Mouse (Mus musculus) midbrain, postnatal 0 days (tissue): ENCODE measurements around the gene Dock8. TPM values are rescaled to one million over a fixed set of nuclear protein-coding genes. Genes with fewer than 3 reads are reported as not detected.

Experiments used
- ATAC-seq: fragments of 200-750 bp; cut with Nextera tagmentation; 2 replicates; pipeline ENCODE4 v1.8.0; 2017; ENCODE audit warnings: moderate number of reproducible peaks, mild to moderate bottlenecking, moderate TSS enrichment, moderate library complexity; ENCODE audit not compliant: low FRiP score
- DNase-seq: peaks from one replicate; pipeline ENCODE4 v3.0.0-alpha.2; 2015; ENCODE audit warnings: low spot score
- H3K27ac ChIP-seq: fragments of 300-500 bp; sonication (generic); 2 replicates; pipeline ENCODE4 v1.5.1; 2014; ENCODE audit warnings: low read depth, mild to moderate bottlenecking, low read length, mixed read lengths
- H3K27me3 ChIP-seq: fragments of 300-500 bp; sonication (generic); 2 replicates; pipeline ENCODE4 v1.6.1; 2014; ENCODE audit warnings: low read length, control low read depth, mixed read lengths; ENCODE audit not compliant: insufficient read depth
- H3K36me3 ChIP-seq: fragments of 300-500 bp; sonication (generic); 2 replicates; pipeline ENCODE4 v1.6.1; 2014; ENCODE audit warnings: low read length, control low read depth, mixed read lengths; ENCODE audit not compliant: insufficient read depth
- H3K4me1 ChIP-seq: fragments of 300-500 bp; sonication (generic); 2 replicates; pipeline ENCODE4 v1.6.1; 2014; ENCODE audit warnings: mild to moderate bottlenecking, control low read depth, antibody characterized with exemption, low read length, mixed read lengths; ENCODE audit not compliant: insufficient read depth
- H3K4me2 ChIP-seq: fragments of 300-500 bp; sonication (generic); 2 replicates; pipeline ENCODE4 v1.6.1; 2014; ENCODE audit warnings: low read depth, mild to moderate bottlenecking, low read length, mixed read lengths; ENCODE audit not compliant: poor library complexity, severe bottlenecking
- H3K4me3 ChIP-seq: fragments of 300-500 bp; sonication (generic); 2 replicates; pipeline ENCODE4 v1.5.1; 2014; ENCODE audit warnings: low read depth, mild to moderate bottlenecking, low read length, moderate library complexity
- H3K9ac ChIP-seq: fragments of 300-500 bp; sonication (generic); replicated peaks from 2 replicates; pipeline ENCODE4 v1.6.1; 2014; ENCODE audit warnings: mild to moderate bottlenecking, low read length, moderate library complexity, mixed read lengths; ENCODE audit not compliant: poor library complexity, severe bottlenecking
- H3K9me3 ChIP-seq: fragments of 300-500 bp; sonication (generic); 2 replicates; pipeline ENCODE4 v1.6.1; 2016; ENCODE audit warnings: low read length, control low read depth
- CTCF ChIP-seq: IDR thresholded peaks from 2 replicates; pipeline ENCODE4 v1.5.1; 2016; ENCODE audit warnings: antibody characterized with exemption, mild to moderate bottlenecking
- WGBS: fragments of 180-500 bp; shearing (Covaris S2); extraction: QIAGEN DNeasy Blood & Tissue Kit; methylation state at CpG from one replicate; pipeline ENCODE4 v1.1.7; 2014; 5-methylcytosine and 5-hydroxymethylcytosine counted together
- polyA plus RNA-seq: library from polyadenylated mRNA; unstranded; fragments of >200 nt; fragmentation: Nextera tagmentation; extraction: Ambion mirVana; gene quantifications from 2 replicates; pipeline ENCODE4 v1.2.1, GENCODE M21; 2015
- total RNA-seq: library from RNA; depleted of rRNA; stranded (reverse); fragments of >200 nt; gene quantifications from 2 replicates; pipeline ENCODE4 v1.2.3, GENCODE M21; 2014

The Dock8 gene
- total and polyA plus RNA-seq, 2 experiments from 2014 or later: 0.44 to 0.77 TPM

GRCm38 (mm10) chr19:25137907-25138820 lies 138.8 kb downstream of the Dock8 start:
- DNase-seq (no peak), ATAC-seq (no peak)
- Histone ChIP-seq H3K4me2 (no peak overlapping the region), H3K9ac (no peak overlapping the region), H3K36me3 (no peaks in the 10 kb centered on the region), H3K4me3 (no peak overlapping the region), H3K27me3 (no peaks in the 10 kb centered on the region), H3K27ac (no peak overlapping the region), H3K4me1 (no peaks in the 10 kb centered on the region), H3K9me3 (no peaks in the 10 kb centered on the region)
- no peak for TF ChIP-seq CTCF
- WGBS: 83% methylated on average over 16 of the region's 16 CpGs

GRCm38 (mm10) chr19:25144110-25145028 lies 145.0 kb downstream of the Dock8 start:
- ATAC-seq: no peak
- H3K27ac ChIP-seq: no peak overlapping the region
- 49% methylated on average over 17 of the region's 17 CpGs for WGBS

GRCm38 (mm10) chr19:25145116-25145515 lies 145.8 kb downstream of the Dock8 start:
- no peak for ATAC-seq
- no peak for DNase-seq
- Histone ChIP-seq H3K36me3 (no peaks in the 10 kb centered on the region), H3K4me2 (no peak overlapping the region), H3K27ac (no peak overlapping the region), H3K9me3 (no peaks in the 10 kb centered on the region), H3K27me3 (no peaks in the 10 kb centered on the region), H3K9ac (no peak overlapping the region), H3K4me3 (no peak overlapping the region), H3K4me1 (no peaks in the 10 kb centered on the region)
- 78% methylated on average over 5 of the region's 5 CpGs for WGBS
- no peak for TF ChIP-seq CTCF

More at GRCm38 (mm10) chr19:25144110-25145028, 145.0 kb downstream of the Dock8 start:
- no peak for TF ChIP-seq CTCF
- no peaks in the 10 kb centered on the region for H3K9me3 ChIP-seq
- no peak overlapping the region for H3K4me3 ChIP-seq
- no peaks in the 10 kb centered on the region for H3K4me1 ChIP-seq
- no peak overlapping the region for H3K4me2 ChIP-seq
- no peaks in the 10 kb centered on the region for H3K27me3 ChIP-seq
- no peaks in the 10 kb centered on the region for H3K36me3 ChIP-seq
- DNase-seq: peak; percentile 56
- H3K9ac ChIP-seq: no peak overlapping the region

- no peak for TF ChIP-seq CTCF
Measured at GRCm38 (mm10) chr19:25146122-25146521, 146.8 kb downstream of the Dock8 start.

GRCm38 (mm10) chr19:25149788-25150187 lies 150.5 kb downstream of the Dock8 start:
- no peaks in the 10 kb centered on the region for H3K4me1 ChIP-seq
- 68% methylated on average over 8 of the region's 8 CpGs for WGBS
- ATAC-seq (no peak), DNase-seq (no peak)
- H3K27me3 ChIP-seq: no peaks in the 10 kb centered on the region
- no peak overlapping the region for H3K27ac ChIP-seq
- no peak for TF ChIP-seq CTCF
- H3K9me3 ChIP-seq: no peaks in the 10 kb centered on the region
- H3K9ac ChIP-seq: no peak overlapping the region
- no peaks in the 10 kb centered on the region for H3K36me3 ChIP-seq
- no peak overlapping the region for H3K4me2 ChIP-seq
- H3K4me3 ChIP-seq: no peak overlapping the region

More at GRCm38 (mm10) chr19:25146122-25146521, 146.8 kb downstream of the Dock8 start:
- Histone ChIP-seq H3K9me3 (no peaks in the 10 kb centered on the region), H3K4me3 (no peak overlapping the region), H3K4me1 (no peaks in the 10 kb centered on the region), H3K4me2 (no peak overlapping the region), H3K9ac (no peak overlapping the region), H3K36me3 (no peaks in the 10 kb centered on the region), H3K27ac (no peak overlapping the region), H3K27me3 (no peaks in the 10 kb centered on the region)
- WGBS: 77% methylated on average over 4 of the region's 4 CpGs
- DNase-seq: no peak
- no peak for ATAC-seq
